Mouse (Mus musculus): ENCODE measurements at regions not wholly inside any gene's neighbourhood (a gene's known extent, or its start where the extent isn't known, plus 50 kb on each side); places are given as distances from the start of the nearest gene placed in this dataset.

DNA sequence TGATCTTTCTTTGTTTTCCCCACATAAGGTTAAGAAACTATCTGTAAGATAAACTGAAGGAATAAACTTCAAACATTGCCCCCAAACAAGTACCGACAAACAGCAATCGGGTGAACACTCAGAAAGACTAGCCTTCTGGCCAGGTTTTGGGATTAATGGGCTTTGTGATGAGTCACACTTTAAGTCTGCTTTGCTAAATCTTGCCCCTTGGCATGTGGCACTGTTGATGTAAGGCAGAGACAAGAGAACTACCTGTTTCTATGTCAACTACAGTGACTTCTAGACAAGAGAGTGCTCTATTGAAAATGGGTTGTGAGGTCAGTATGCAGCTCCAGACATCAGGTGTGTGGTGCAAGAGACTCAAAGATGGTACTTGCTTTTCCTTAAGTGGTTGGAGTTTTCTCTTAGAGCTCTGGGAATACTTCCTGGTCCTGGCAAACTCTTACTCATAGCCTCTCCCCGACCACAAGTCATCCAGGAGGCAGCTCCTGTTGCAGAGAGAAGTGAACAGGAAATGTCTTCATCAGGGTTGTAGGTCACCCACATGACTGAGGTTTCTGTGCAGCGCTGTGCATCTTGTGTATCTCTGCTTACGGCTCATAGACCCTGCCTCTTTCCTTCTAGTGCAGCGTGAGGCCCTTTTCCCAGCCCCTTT lies 198.9 kb downstream of the 1700064H15Rik start:
- TF ChIP-seq CTCF (IDR thresholded peaks at IDR 0.05) (no peak), EP300 (IDR thresholded peaks at IDR 0.05) (peak; percentile 76; the same call in 1 of the 2 replicates)
